Mouse (Mus musculus): ENCODE measurements at regions not wholly inside any gene's neighbourhood (a gene's known extent, or its start where the extent isn't known, plus 50 kb on each side); places are given as distances from the start of the nearest gene placed in this dataset.

DNA sequence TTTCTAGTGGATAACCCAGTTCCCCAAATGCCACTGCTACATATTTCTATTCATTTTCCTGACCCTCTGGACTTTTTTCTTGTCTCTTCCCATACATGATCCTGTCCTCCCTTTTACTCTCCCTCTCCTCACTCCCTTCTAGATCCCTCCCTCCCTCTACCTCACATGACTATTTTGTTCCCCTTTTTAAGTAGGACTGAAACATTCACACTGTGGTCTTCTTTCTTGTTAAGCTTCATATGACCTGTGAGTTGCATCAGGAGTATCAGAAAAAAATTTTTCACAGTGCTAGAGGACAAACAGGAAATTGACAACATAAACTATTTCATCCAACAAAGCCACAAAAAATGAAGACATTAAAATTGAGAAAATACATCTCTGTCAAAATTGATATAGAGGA, 797.5 kb downstream of the Ndufa4 start:
- Histone ChIP-seq H3K9ac (replicated peaks; ENCODE audit: low read length) (no peak overlapping the region), H3K4me2 (ENCODE audit: low read depth, low read length) (no peak overlapping the region), H3K36me3 (replicated peaks; ENCODE audit: control insufficient read depth, insufficient read depth, low read depth, low read length) (no peaks in the 10 kb centered on the region), H3K4me1 (ENCODE audit: control insufficient read depth, insufficient read depth, low read length) (no peaks in the 10 kb centered on the region), H3K4me3 (ENCODE audit: low read depth, low read length) (no peak overlapping the region), H3K9me3 (replicated peaks; ENCODE audit: control insufficient read depth, low read length) (no peaks in the 10 kb centered on the region), H3K27ac (replicated peaks; ENCODE audit: low read depth, low read length) (no peak overlapping the region), H3K27me3 (ENCODE audit: control insufficient read depth, insufficient read depth, low read length) (no peaks in the 10 kb centered on the region)
- no peak for DNase-seq (ENCODE audit: low spot score)
- ATAC-seq (replicated peaks; ENCODE audit: insufficient number of reproducible peaks, low FRiP score, low TSS enrichment, low read depth): no peak

DNA sequence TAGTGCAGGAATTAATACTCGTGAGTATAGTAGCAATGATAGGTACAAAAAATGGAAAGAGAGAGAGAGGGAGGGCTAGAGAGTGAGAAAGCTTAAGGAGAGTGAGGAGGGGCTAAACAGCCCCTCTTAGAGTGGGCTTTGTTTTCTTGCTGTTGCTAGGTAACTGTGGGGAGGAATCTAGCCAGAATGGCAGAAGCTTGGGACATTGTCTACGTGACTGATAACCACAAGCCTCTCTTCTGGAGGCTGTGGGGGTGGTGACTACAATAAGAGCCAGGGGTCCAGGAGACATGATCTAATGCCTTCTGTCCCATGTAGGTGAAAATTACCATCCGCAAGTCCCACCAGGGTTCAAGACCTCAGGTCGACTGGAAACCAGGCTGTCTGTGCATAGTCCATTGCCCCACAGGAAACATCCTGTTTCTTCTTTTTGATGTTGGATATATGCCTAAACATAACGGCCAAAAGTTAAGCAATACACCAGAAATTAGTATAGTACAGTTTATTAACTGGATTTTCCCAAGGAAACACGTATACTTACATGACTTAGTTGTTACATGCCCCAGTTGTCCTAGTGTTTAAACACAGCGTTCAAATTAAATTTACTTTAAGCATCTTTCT, 798.8 kb downstream of the Ndufa4 start:
- no peaks in the 10 kb centered on the region for H3K9me3 ChIP-seq (replicated peaks; ENCODE audit: control insufficient read depth, low read length)
- DNase-seq (ENCODE audit: low spot score) (no peak), ATAC-seq (replicated peaks; ENCODE audit: insufficient number of reproducible peaks, low FRiP score, low TSS enrichment, low read depth) (0 out of 2 replicates have a peak, but pooled peaks have one; percentile 48)
- H3K36me3 ChIP-seq (replicated peaks; ENCODE audit: control insufficient read depth, insufficient read depth, low read depth, low read length): no peaks in the 10 kb centered on the region
- WGBS: 71% methylated on average over 7 of the region's 7 CpGs
- H3K27me3 ChIP-seq (ENCODE audit: control insufficient read depth, insufficient read depth, low read length): no peaks in the 10 kb centered on the region
- H3K4me3 ChIP-seq (ENCODE audit: low read depth, low read length): no peak overlapping the region
- H3K4me1 ChIP-seq (ENCODE audit: control insufficient read depth, insufficient read depth, low read length): no peaks in the 10 kb centered on the region
- no peak overlapping the region for H3K27ac ChIP-seq (replicated peaks; ENCODE audit: low read depth, low read length)
- H3K9ac ChIP-seq (replicated peaks; ENCODE audit: low read length): no peak overlapping the region
- no peak overlapping the region for H3K4me2 ChIP-seq (ENCODE audit: low read depth, low read length)

DNA sequence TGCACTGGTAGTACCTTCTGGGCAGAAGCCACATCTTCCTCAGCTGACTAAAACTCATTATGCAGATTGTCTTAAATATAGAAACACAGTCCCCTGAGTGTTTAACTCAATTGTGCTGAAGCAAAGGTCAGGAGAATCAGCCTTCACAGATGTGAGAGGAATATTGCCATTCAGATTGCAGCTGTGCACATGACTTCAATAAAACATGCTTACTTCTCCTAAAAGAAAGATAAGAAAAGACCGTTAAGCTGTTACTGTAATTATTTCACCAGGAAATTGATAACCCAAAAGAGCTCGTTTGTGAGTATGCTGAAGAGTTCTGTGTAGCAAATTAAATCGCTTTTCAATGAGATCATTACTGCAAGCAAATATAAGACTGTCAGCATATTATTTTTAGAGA, 803.9 kb downstream of the Ndufa4 start:
- no peak overlapping the region for H3K9ac ChIP-seq (replicated peaks; ENCODE audit: low read length)
- WGBS: 69% methylated on average over 3 of the region's 3 CpGs
- H3K27me3 ChIP-seq (ENCODE audit: control insufficient read depth, insufficient read depth, low read length): no peaks in the 10 kb centered on the region
- ATAC-seq (replicated peaks; ENCODE audit: insufficient number of reproducible peaks, low FRiP score, low TSS enrichment, low read depth): no peak
- H3K4me3 ChIP-seq (ENCODE audit: low read depth, low read length): no peak overlapping the region
- H3K4me2 ChIP-seq (ENCODE audit: low read depth, low read length): no peak overlapping the region
- H3K4me1 ChIP-seq (ENCODE audit: control insufficient read depth, insufficient read depth, low read length): no peaks in the 10 kb centered on the region
- H3K27ac ChIP-seq (replicated peaks; ENCODE audit: low read depth, low read length): no peak overlapping the region
- no peak for DNase-seq (ENCODE audit: low spot score)
- H3K9me3 ChIP-seq (replicated peaks; ENCODE audit: control insufficient read depth, low read length): no peaks in the 10 kb centered on the region
- no peaks in the 10 kb centered on the region for H3K36me3 ChIP-seq (replicated peaks; ENCODE audit: control insufficient read depth, insufficient read depth, low read depth, low read length)

DNA sequence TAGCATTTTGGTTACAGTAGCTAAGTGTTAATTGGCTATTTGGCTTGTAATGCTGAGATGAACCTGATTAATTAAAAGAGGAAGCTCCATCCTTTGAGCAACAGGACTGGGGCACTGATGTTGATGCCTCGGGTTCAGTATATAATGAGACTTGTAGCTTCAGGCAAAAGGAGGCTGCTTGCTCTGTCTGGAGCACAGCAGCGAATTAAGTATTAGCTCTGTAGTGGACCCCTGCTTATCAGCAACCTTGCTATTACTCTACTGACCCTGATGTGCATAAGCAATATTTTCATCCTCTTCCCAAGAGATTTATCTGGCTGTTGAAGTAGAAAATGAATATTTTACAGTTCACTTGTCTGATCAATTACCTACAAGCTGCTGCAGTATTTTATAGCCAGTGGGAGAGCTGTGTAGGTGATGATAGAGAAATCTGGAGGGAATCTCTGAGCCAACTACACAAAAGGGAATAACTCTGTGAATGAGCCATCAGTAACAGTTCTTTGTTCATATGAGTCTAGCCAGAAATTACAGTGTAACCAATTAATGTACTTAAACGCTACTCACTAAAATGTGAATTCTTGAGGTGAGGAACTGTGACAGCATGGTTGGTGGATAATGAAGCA, 846.2 kb downstream of the Ndufa4 start:
- Histone ChIP-seq H3K9me3 (replicated peaks; ENCODE audit: control insufficient read depth, low read length) (no peaks in the 10 kb centered on the region), H3K9ac (replicated peaks; ENCODE audit: low read length) (no peak overlapping the region), H3K27ac (replicated peaks; ENCODE audit: low read depth, low read length) (no peak overlapping the region), H3K4me2 (ENCODE audit: low read depth, low read length) (no peak overlapping the region), H3K4me1 (ENCODE audit: control insufficient read depth, insufficient read depth, low read length) (no peaks in the 10 kb centered on the region), H3K36me3 (replicated peaks; ENCODE audit: control insufficient read depth, insufficient read depth, low read depth, low read length) (no peaks in the 10 kb centered on the region), H3K4me3 (ENCODE audit: low read depth, low read length) (no peak overlapping the region), H3K27me3 (ENCODE audit: control insufficient read depth, insufficient read depth, low read length) (no peaks in the 10 kb centered on the region)
- ATAC-seq (replicated peaks; ENCODE audit: insufficient number of reproducible peaks, low FRiP score, low TSS enrichment, low read depth): no peak; the same call in 1 of the 2 replicates
- DNase-seq (ENCODE audit: low spot score): no peak
- WGBS: 58% methylated on average over 3 of the region's 3 CpGs
